Mouse (Mus musculus) left cerebral cortex, postnatal 4 days (tissue): ENCODE results near the gene Itgam. TPM values are rescaled to one million over a fixed set of nuclear protein-coding genes. Genes with fewer than 3 reads are reported as not detected.
"Not testable (repeated sequence)": the region's sequence is repeated elsewhere in the genome, so short reads cannot be mapped to it uniquely, and the experiment has no call there.

Experiments used
- DNase-seq: peaks from one replicate; pipeline ENCODE4 v3.0.0-alpha.2; 2022
- intact Hi-C: fragments of 180-260 bp; cut with DNase I; formaldehyde crosslinking; loops from one replicate; pipeline ENCODE4 v1.15.1; 2025
- total RNA-seq, 2 experiments: library from RNA; stranded (reverse); gene quantifications; 2 replicates each; pipeline ENCODE4 v1.2.3; 2021

Gene Itgam
- total RNA-seq, 2 experiments from 2014 or later: 2.1 to 2.2 TPM

GRCm38 (mm10) chr7:128119726-128120490, 57.5 kb downstream of the Itgam start:
- DNase-seq: no peak
- intact Hi-C loops: no loop called here

DNA sequence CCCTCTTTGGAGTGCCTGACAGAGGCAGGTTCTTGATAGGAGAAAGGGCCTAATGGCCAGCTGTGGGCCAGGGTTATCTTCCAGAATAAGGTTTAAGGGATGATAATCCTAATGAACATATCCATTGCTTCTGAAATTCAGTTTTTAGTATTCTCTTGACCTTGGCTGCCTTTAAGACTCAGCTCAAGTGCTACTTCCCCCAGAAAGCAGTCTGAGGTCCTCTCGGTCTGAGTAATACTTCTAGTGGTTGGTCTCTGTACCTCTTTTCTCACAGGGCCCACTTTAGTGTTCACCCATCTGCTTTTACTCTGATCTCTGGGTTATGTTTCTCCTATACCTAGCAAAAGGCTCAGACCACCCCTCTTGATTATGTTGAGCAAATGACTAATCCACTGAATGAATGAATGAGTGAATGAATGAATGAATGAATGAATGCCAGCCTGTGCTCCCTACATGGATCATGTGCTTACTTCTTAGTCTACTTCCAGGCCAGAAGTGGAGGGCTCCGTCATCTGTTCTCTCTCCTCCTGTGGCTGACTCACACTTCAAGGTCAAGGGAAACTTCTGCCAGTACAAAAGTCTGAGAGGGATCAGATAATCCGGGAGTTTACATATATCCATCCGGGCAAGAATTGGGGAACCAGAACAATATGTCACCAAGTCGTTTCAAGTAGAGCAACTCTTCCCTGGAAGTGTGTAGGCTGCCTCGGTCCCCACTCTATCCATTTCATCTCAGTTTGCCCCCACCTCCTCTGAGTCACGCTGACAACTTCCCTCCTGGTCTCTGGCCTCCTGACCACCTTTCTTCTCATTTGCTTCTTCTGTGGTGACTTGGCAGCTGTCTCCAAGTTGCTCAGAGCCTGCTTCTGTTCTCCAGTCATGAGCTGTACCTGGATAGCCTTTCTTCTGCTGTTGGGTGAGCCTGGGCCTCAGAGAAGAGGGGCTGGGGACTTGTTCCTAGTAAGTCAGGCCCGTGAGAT, 66.6 kb downstream of the Itgam start, which contains the start of gene Itgax:
Gene Itgax, plus strand, starts transcription at position 807 of the 980 bp plus-strand sequence.
- intact Hi-C loops: no loop called here
- DNase-seq: no peak

- intact Hi-C loops: no loop called here
- no peak for DNase-seq
These were observed 69.7 kb downstream of the Itgam start for GRCm38 (mm10) chr7:128132148-128132547.

DNA sequence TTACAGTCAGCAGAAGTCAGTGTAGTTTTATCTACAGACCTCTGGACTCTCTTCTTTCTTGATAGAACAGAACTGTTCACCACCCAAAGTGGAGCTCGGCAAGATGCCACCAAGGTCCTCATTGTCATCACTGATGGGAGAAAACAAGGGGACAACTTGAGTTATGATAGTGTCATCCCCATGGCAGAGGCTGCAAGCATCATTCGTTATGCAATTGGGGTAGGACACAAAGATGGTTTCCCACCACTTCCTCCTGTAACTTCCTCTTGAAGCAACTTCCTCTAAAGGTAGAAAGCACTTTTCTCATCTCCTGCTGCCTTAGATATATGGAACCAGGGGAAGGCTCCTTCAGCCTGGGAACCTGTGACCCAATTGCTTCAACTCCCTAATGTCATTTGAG, 71.2 kb downstream of the Itgam start:
- intact Hi-C loops: no loop called here
- no peak for DNase-seq

- intact Hi-C loops: no loop called here
- no peak for DNase-seq
These were observed 74.5 kb downstream of the Itgam start for GRCm38 (mm10) chr7:128136927-128137326.

DNA sequence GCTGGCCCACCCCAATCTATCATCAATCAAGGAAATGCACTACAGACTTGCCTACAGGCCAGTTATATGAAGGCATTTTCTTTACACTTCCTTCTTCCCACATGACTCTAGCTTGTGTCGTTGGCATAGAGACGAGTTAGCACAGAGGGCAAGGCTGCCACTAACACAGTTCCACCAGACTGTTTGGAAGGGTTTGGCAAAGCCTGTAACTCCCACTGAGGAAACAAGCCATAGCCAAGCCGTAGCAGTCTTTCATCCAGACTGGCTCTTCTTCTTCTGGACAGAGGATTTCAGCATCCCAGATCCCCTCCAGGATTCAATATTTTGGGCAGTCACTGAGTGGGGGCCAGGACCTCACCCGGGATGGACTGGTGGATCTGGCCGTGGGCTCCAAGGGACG, 77.2 kb downstream of the Itgam start:
- DNase-seq: peak; percentile 16
- intact Hi-C loops: no loop called here

DNA sequence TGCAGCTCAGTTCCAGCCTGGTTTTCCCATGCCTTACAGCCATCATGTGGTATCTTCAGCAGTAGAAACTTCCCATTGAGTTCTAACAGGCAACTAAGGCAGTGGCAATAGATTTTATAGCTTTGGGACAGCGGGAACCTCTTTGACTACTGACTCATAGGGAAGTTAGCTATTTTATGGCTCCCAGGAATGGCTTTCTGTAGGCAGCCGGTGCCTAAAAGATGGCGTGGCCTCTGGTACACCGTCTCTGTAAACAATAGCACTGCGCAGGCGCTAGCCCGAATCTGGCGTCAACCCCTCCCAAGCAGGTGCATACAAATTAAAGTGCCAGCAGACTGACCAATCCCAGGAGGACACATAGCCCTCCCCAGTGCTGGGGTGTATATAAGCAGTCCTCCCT, 88.5 kb downstream of the Itgam start:
- intact Hi-C loops: no loop called here
- no peak for DNase-seq

DNA sequence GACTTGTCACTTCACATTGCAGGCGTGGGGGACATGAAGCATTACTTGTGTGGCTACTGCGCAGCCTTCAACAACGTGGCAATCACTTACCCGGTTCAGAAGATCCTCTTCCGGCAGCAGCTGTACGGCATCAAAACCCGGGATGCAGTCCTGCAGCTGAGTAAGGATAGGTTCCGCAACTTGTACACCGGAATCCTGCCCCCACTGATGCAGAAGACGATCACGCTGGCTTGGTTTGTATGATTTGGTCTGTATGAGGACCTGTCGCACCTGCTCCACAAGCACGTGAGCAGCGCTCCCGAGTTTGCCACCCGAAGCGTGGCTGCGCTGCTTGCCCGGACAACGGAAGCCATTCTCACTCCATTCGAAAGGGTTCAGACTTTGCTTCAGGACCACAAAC, 91.6 kb downstream of the Itgam start, which contains the start of gene Itgad:
Gene Itgad, plus strand, starts transcription at position 301 of the 400 bp plus-strand sequence.
- intact Hi-C loops: no loop called here
- DNase-seq: no peak

GRCm38 (mm10) chr7:128154924-128155323, 92.5 kb downstream of the Itgam start:
- intact Hi-C loops: no loop called here
- no peak for DNase-seq

GRCm38 (mm10) chr7:128158688-128159354, 96.4 kb downstream of the Itgam start:
- intact Hi-C loops: not testable (repeated sequence)

DNA sequence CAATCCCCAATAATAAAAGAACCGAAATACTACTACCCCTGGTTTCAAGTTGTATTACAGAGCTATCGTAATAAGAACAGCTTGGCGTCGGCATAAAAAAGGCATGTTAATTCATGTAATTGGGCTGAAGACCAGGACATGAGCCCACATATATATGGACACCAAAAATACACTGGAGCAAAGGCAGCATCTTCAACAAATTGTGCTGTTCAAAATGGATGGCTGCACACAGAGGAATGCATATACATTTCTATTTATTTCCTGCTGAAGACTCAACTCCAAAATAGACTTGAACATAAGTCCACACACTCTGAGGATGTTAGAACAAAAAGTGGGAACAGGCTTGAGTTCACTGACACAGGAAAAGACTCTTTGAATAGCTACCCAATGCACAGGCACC, 101.6 kb downstream of the Itgam start:
- no peak for DNase-seq
- intact Hi-C loops: no loop called here

More at GRCm38 (mm10) chr7:128158688-128159354, 96.4 kb downstream of the Itgam start:
- DNase-seq: not testable (repeated sequence)

- DNase-seq: no peak
- intact Hi-C loops: no loop called here
These were observed 104.0 kb downstream of the Itgam start for GRCm38 (mm10) chr7:128166391-128166790.

Other genes starting within 250 kb of the Itgam start
- 10 to 100 TPM; 34.5 to 40.0 TPM for gene Stx4a, start 238.3 kb upstream of the Itgam start, total RNA-seq
- gene Stx1b, start 238.1 kb upstream of the Itgam start, total RNA-seq: 100 to 1,000 TPM; 193 to 215 TPM
- 10 to 100 TPM; 36.3 to 38.0 TPM for gene Zfp646, start 186.4 kb upstream of the Itgam start, total RNA-seq
- gene Zfp668, start 185.8 kb upstream of the Itgam start, total RNA-seq: 10 to 100 TPM; 33.1 to 36.4 TPM
- gene Prss53, start 171.7 kb upstream of the Itgam start, total RNA-seq: under 1 TPM; 0.54 to 0.90 TPM
- not detected for gene Gm21974, start 167.2 kb upstream of the Itgam start, total RNA-seq
- 10 to 100 TPM; 27.4 to 28.2 TPM for gene Vkorc1, start 167.0 kb upstream of the Itgam start, total RNA-seq
- 10 to 100 TPM; 39.2 to 43.5 TPM for gene Bckdk, start 158.6 kb upstream of the Itgam start, total RNA-seq
- 10 to 100 TPM; 28.1 to 31.1 TPM for gene Kat8, start 150.1 kb upstream of the Itgam start, total RNA-seq
- 1 to 10 TPM in 1 of 2 experiments, under 1 TPM in 1; 0.54 to 1.6 TPM for gene Prss8, start 132.5 kb upstream of the Itgam start, total RNA-seq
- 10 to 100 TPM; 13.5 to 15.5 TPM for gene Prss36, start 115.9 kb upstream of the Itgam start, total RNA-seq
- gene Fus, start 95.2 kb upstream of the Itgam start, total RNA-seq: 100 to 1,000 TPM; 504 to 524 TPM
- 1 to 10 TPM; 2.4 to 3.3 TPM for gene Pycard, start 68.8 kb upstream of the Itgam start, total RNA-seq
- under 1 TPM; 0.26 to 0.56 TPM for gene Trim72, start 58.7 kb upstream of the Itgam start, total RNA-seq
- gene Gm49368, start within 50 bp of the Itgam start, total RNA-seq: not detected
- under 1 TPM; 0.44 to 0.48 TPM for gene Itgax, start 66.9 kb downstream of the Itgam start, total RNA-seq
- under 1 TPM; 0.22 to 0.66 TPM for gene Itgad, start 91.7 kb downstream of the Itgam start, total RNA-seq
- 1 to 10 TPM; 3.2 TPM for gene Cox6a2, start 143.7 kb downstream of the Itgam start, total RNA-seq
- gene Armc5, start 174.7 kb downstream of the Itgam start, total RNA-seq: 10 to 100 TPM; 10.3 to 11.2 TPM
- 1 to 10 TPM; 5.0 to 5.2 TPM for gene 9130023H24Rik, start 175.4 kb downstream of the Itgam start, total RNA-seq
- 10 to 100 TPM; 36.9 to 37.6 TPM for gene Tgfb1i1, start 184.2 kb downstream of the Itgam start, total RNA-seq
- gene Slc5a2, start 203.0 kb downstream of the Itgam start, total RNA-seq: not detected
- 10 to 100 TPM; 23.4 to 27.8 TPM for gene BC017158, start 235.5 kb downstream of the Itgam start, total RNA-seq